Mouse (Mus musculus) limb, embryonic 12.5 days (tissue): ENCODE data around the gene Gm8439. TPM values are rescaled to one million over a fixed set of nuclear protein-coding genes. Genes with fewer than 3 reads are reported as not detected.
"Not testable (repeated sequence)": the region's sequence is repeated elsewhere in the genome, so short reads cannot be mapped to it uniquely, and the experiment has no call there.

ENCODE experiments used
- ATAC-seq: fragments of 200-750 bp; cut with Nextera tagmentation; 2 replicates; pipeline ENCODE4 v1.8.0; 2017; ENCODE audit warnings: low read depth, moderate TSS enrichment; ENCODE audit not compliant: insufficient number of reproducible peaks, insufficient read depth, low FRiP score, low TSS enrichment
- H3K27ac ChIP-seq: fragments of 300-500 bp; sonication (generic); 2 replicates; pipeline ENCODE4 v1.5.1; 2016; ENCODE audit warnings: mild to moderate bottlenecking, moderate library complexity
- H3K27me3 ChIP-seq: fragments of 300-500 bp; sonication (generic); 2 replicates; pipeline ENCODE4 v1.6.1; 2016; ENCODE audit warnings: mild to moderate bottlenecking, moderate library complexity
- H3K36me3 ChIP-seq: fragments of 300-500 bp; sonication (generic); 2 replicates; pipeline ENCODE4 v1.6.1; 2016; ENCODE audit warnings: mild to moderate bottlenecking, moderate library complexity
- H3K4me1 ChIP-seq: fragments of 300-500 bp; sonication (generic); replicated peaks from 2 replicates; pipeline ENCODE4 v1.6.1; 2016
- H3K4me2 ChIP-seq: fragments of 300-500 bp; sonication (generic); 2 replicates; pipeline ENCODE4 v1.6.1; 2016; ENCODE audit warnings: mild to moderate bottlenecking, moderate library complexity
- H3K4me3 ChIP-seq: fragments of 300-500 bp; sonication (generic); replicated peaks from 2 replicates; pipeline ENCODE4 v1.5.1; 2016; ENCODE audit warnings: mild to moderate bottlenecking
- H3K9ac ChIP-seq: fragments of 300-500 bp; sonication (generic); replicated peaks from 2 replicates; pipeline ENCODE4 v1.6.1; 2016; ENCODE audit warnings: mild to moderate bottlenecking, moderate library complexity
- H3K9me3 ChIP-seq: fragments of 300-500 bp; sonication (generic); 2 replicates; pipeline ENCODE4 v1.6.1; 2016; ENCODE audit warnings: mild to moderate bottlenecking, moderate library complexity
- WGBS: fragments of 180-500 bp; shearing (Covaris S2); methylation state at CpG from one replicate; pipeline ENCODE4 v1.1.7; 2016; 5-methylcytosine and 5-hydroxymethylcytosine counted together
- polyA plus RNA-seq: library from polyadenylated mRNA; unstranded; fragments of >200 nt; fragmentation: Nextera tagmentation; extraction: Ambion mirVana; gene quantifications from 2 replicates; pipeline ENCODE4 v1.2.1, GENCODE M21; 2016

Gene Gm8439
- polyA plus RNA-seq, 1 experiment from 2014 or later: not detected

DNA sequence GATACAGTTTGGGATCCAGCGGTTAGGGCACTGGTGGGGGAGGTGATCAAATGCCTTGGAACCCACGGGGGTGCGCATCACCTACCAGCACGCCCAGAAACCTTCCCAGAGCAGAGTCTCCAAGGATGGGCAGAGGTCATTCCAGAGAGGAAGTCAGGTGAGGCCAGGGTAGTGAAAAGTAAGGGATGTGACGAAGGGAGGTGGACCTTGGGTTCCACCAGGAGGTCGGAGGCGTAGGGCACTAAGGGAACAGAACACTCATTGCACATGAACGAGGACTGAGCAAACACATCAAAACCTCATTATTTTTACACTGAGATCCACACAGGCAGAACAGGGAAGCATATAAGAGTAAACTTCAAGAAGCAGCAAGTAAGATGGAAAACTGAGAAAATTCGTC is 6.8 kb upstream of the Gm8439 start:
- H3K27me3 ChIP-seq: no peaks in the 10 kb centered on the region; the same call in none of the 2 replicates

DNA sequence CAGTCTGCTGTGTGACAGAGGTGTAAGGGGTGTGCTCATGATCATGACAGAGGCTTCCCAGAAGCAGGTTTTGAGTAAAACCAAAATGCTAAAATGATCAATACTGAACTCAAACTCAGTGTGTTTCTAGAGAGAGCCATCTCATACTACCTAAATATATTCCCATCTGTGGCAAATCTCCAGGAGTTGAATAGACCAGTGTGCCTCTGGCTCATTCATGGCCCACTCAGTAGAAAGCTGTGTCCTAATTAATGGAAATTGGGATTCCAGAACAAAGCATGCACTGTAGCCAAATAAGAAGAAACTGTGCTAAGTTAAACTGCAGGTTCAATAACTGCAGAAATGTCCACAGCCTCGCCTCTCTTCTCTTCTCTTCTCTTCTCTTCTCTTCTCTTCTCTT is 1.6 kb upstream of the Gm8439 start:
- H3K4me3 ChIP-seq: no peak overlapping the region
- peaks cover 4% of the 10 kb centered on the region; the same call in 1 of the 2 replicates for H3K4me1 ChIP-seq
- peaks cover 22% of the 10 kb centered on the region for H3K27me3 ChIP-seq
- H3K9ac ChIP-seq: no peak overlapping the region
- 48% methylated on average over 1 of the region's 1 CpGs for WGBS
- H3K9me3 ChIP-seq: no peaks in the 10 kb centered on the region
- no peak overlapping the region for H3K27ac ChIP-seq
- H3K4me2 ChIP-seq: no peak overlapping the region
- H3K36me3 ChIP-seq: no peaks in the 10 kb centered on the region
- no peak for ATAC-seq

More for the DNA sequence above, 6.8 kb upstream of the Gm8439 start:
- ATAC-seq: no peak
- Histone ChIP-seq H3K4me1 (no peaks in the 10 kb centered on the region), H3K9ac (no peak overlapping the region), H3K27ac (no peak overlapping the region), H3K36me3 (no peaks in the 10 kb centered on the region), H3K4me2 (no peak overlapping the region), H3K4me3 (no peak overlapping the region), H3K9me3 (no peaks in the 10 kb centered on the region)
- WGBS: 78% methylated on average over 9 of the region's 9 CpGs

DNA sequence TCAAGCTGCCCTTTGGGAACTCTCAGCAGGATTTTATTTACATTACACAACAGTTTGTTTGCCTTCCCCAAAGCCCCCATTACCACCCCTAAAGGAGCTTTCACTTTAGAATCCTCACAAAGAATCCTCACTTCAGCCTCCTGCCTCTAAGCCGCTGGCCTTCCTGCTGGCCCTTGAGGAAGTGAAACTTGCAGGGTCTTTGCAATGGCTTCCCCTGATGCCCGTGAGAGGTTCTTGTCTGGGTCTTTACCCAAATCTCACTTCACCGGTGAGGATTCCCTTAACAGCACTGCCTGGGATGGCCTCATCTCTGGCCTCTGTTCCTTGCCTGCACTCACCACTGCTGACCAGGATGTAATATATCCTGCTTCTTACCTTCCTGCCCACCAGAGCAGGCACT is 525 bp downstream of the Gm8439 start:
- H3K4me2 ChIP-seq: no peak overlapping the region
- WGBS: 12% methylated on average over 3 of the region's 3 CpGs

DNA sequence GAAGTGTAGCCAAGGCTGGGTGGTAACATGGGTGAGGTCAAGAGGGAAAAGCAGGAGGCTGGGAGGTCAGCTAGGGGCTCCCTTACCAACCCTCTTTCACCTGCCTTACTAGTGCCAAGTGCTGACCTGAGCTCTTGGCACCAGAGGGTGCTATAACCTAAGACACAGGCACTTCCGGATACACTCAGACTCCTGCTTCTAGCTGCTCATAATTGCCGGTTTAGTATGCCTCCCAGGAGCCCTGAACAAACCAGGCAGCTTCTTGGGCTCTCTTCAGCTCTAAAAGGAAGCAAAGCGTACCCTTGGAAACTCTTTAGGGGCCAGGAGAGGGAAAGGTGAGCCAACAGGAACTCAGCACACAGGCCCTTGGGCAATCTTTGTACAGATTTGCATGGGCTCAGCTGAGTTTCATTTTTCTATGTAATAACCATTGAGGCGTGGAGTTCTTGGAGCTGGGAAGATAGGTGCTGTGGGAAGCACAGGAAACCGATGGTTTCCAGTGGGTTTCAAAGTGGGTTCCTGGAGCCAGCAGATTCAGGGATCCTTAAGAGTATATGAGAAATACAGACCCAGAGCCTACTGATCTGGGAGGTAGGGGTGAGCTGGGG is 1.4 kb downstream of the Gm8439 start:
- Histone ChIP-seq H3K4me2 (no peak overlapping the region), H3K9me3 (no peaks in the 10 kb centered on the region)

More for the DNA sequence above, 525 bp downstream of the Gm8439 start:
- Histone ChIP-seq H3K9ac (no peak overlapping the region), H3K36me3 (no peaks in the 10 kb centered on the region), H3K27me3 (peaks cover 22% of the 10 kb centered on the region), H3K4me1 (peaks cover 4% of the 10 kb centered on the region; the same call in 1 of the 2 replicates), H3K9me3 (no peaks in the 10 kb centered on the region), H3K4me3 (no peak overlapping the region), H3K27ac (no peak overlapping the region)
- ATAC-seq: no peak

DNA sequence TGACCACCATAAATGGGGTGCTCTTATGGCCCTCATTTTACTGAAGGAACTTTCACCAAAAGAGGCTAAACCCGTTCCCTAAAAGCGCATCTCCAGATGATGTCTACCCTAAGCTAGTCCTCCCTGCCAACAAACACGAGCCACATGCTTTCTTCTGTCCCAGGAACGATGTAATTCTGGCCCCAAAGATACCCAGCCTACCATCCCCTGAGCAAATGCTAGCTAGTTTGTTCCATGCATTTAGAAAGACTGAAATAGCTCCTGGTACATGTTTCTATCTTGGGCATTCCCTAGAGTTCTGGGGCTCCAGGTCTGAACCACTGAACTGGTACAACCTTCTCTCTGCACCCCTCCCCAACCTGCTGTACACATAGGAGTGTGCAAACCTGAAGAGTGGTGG is 2.4 kb downstream of the Gm8439 start:
- H3K4me3 ChIP-seq: no peak overlapping the region
- H3K36me3 ChIP-seq: no peaks in the 10 kb centered on the region
- H3K4me2 ChIP-seq: no peak overlapping the region
- H3K27ac ChIP-seq: no peak overlapping the region
- no peak for ATAC-seq
- H3K27me3 ChIP-seq: peaks cover 22% of the 10 kb centered on the region
- no peak overlapping the region for H3K9ac ChIP-seq
- WGBS: 89% methylated on average over 4 of the region's 4 CpGs
- H3K4me1 ChIP-seq: peaks cover 4% of the 10 kb centered on the region; the same call in 1 of the 2 replicates
- H3K9me3 ChIP-seq: no peaks in the 10 kb centered on the region

More for the DNA sequence above, 1.4 kb downstream of the Gm8439 start:
- Histone ChIP-seq H3K9ac (no peak overlapping the region), H3K27ac (0 out of 2 replicates have a peak overlapping the region, but pooled peaks have one; percentile 9), H3K4me3 (no peak overlapping the region), H3K4me1 (peaks cover 4% of the 10 kb centered on the region; the same call in 1 of the 2 replicates), H3K36me3 (no peaks in the 10 kb centered on the region), H3K27me3 (peaks cover 22% of the 10 kb centered on the region)
- WGBS: 37% methylated on average over 5 of the region's 5 CpGs
- ATAC-seq: peak; percentile 81; the same call in 1 of the 2 replicates

DNA sequence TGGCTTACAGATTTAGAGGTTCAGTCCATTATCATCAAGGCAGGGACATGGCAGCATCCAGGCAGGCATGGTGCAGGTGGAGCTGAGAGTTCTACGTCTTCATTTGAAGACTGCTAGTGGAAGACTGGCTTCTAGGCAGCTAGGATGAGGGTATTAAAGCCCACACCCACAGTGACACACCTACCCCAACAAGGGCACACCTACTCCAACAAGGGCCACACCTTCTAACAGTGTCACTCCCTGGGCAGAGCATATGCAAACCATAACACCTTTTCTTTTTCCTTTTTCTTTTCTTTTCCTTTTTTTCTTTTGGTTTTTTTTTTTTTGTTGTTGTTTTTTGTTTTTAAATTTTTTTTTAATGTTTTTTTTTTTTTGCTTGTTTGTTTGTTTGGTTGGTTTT is 7.7 kb downstream of the Gm8439 start:
- not testable (repeated sequence) for H3K27ac ChIP-seq, H3K9me3 ChIP-seq, H3K4me3 ChIP-seq, H3K4me1 ChIP-seq, ATAC-seq, H3K4me2 ChIP-seq, H3K36me3 ChIP-seq, H3K27me3 ChIP-seq, H3K9ac ChIP-seq
- WGBS: 72% methylated on average over 1 of the region's 1 CpGs

DNA sequence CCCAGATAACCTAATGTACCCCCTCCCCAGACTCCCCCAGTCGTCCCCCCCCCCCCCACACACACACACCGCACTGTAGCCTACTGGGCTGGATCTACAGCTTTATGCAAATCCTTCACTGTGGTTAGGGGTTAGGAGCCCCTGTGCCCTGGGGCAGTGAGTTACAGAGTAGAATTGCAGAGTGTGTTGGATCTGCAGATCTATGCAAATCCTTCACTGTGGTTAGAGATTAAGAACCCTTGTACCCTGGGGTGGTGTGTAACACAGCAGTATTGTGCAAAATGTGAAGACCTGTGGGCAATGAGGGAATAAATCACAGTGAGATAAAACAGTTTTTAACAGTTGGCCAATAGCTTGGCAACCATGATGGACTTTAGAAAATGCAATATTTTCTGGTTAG is 10.4 kb downstream of the Gm8439 start:
- Histone ChIP-seq H3K9ac (no peak overlapping the region), H3K36me3 (no peaks in the 10 kb centered on the region)

DNA sequence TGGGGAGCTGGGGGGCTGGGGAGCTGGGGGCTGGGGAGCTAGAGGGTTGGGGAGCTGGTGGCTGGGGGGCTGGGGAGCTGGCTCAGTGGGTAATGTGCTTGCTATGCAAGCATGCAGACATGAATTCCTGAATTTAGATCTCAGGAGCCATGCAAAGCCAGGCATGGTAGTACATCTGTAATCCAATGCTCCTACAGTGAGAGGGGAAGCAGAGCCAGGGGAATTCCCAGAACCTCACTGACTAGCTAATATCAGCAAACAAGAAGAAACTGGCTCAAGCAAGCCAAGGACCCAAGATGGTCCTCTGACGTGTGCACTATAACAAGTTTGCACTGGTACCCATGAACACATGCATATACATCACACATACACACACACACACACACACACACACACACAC is 13.2 kb downstream of the Gm8439 start:
- H3K36me3 ChIP-seq: no peaks in the 10 kb centered on the region
- H3K4me1 ChIP-seq: peaks cover 8% of the 10 kb centered on the region; the same call in 1 of the 2 replicates
- no peaks in the 10 kb centered on the region for H3K27me3 ChIP-seq
- no peak overlapping the region for H3K9ac ChIP-seq
- no peak overlapping the region for H3K4me3 ChIP-seq
- no peak overlapping the region for H3K4me2 ChIP-seq
- H3K27ac ChIP-seq: no peak overlapping the region
- 80% methylated on average over 1 of the region's 1 CpGs for WGBS
- H3K9me3 ChIP-seq: no peaks in the 10 kb centered on the region
- ATAC-seq: no peak

More for the DNA sequence above, 10.4 kb downstream of the Gm8439 start:
- Histone ChIP-seq H3K27me3 (no peaks in the 10 kb centered on the region), H3K4me3 (no peak overlapping the region), H3K4me1 (no peaks in the 10 kb centered on the region; the same call in 1 of the 2 replicates), H3K9me3 (no peaks in the 10 kb centered on the region), H3K27ac (no peak overlapping the region), H3K4me2 (no peak overlapping the region)
- 12% methylated on average over 2 of the region's 2 CpGs for WGBS
- no peak for ATAC-seq

DNA sequence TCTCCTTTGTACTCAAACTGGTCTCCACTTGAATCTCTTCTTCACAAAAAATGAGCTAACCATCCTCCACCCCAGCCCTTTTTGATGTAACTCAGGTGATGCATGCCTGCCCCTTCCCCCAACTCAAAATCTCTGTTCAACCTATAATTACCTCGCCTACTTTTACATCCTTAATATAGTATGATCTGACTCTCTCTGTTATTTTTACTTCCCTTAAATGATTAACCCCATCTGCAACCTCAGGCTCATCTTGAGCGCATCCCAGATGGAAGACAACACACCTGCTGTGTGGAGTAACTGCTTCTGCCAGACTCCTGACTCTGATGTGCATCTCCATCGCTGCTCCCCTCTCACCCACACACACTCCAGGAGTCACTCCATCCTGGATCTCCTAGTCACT is 14.1 kb downstream of the Gm8439 start:
- Histone ChIP-seq H3K4me3 (no peak overlapping the region), H3K9ac (no peak overlapping the region), H3K4me1 (peaks cover 8% of the 10 kb centered on the region; the same call in 1 of the 2 replicates), H3K27me3 (no peaks in the 10 kb centered on the region), H3K36me3 (no peaks in the 10 kb centered on the region), H3K9me3 (no peaks in the 10 kb centered on the region), H3K4me2 (no peak overlapping the region), H3K27ac (no peak overlapping the region)
- whole genome bisulfite sequencing: 75% methylated on average over 3 of the region's 3 CpGs
- ATAC-seq: no peak

DNA sequence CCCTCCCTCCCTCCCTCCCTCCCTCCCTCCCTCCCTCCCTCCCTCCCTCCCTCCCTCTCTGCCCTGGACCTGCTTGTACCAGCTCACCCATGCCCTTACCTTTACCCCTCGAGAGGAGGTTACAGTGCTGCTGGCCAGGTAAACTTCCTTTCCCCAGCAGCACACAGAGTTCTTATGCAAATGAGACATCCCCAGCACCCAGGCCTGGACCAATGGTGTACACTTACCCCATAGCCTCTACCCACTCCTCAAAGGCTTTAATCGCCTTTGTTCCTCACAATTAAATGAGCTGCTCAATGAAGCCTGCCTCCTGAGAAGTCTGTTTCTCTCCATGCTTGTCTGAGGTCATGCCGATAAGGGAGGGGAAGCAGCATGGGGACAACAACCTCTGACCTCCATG is 18.4 kb downstream of the Gm8439 start:
- Histone ChIP-seq H3K9ac (no peak overlapping the region), H3K36me3 (no peaks in the 10 kb centered on the region), H3K4me1 (0 out of 2 replicates have a peak, but pooled peaks cover 8% of the 10 kb centered on the region), H3K27ac (no peak overlapping the region), H3K27me3 (no peaks in the 10 kb centered on the region), H3K4me2 (no peak overlapping the region), H3K9me3 (no peaks in the 10 kb centered on the region; the same call in 1 of the 2 replicates), H3K4me3 (no peak overlapping the region)
- ATAC-seq: no peak
- WGBS: 53% methylated on average over 3 of the region's 3 CpGs

DNA sequence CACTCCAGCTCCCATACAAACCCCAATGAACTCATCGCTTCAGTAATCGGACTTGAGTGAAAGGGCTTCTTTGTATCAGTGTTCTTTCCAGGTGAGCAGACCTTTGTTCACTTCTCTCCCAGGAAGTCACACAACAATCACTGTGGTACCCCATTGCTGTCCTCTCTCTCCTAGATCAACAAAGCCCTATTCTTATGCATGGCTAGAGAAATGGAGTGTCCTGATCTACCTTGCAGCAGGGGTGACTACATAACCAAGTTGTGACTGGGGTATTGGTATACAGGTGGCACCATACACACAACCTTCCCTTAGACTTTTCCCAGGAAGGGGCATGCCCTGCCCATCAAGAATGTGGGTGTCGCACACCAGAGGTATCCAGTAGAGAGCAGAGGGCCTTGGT is 22.5 kb downstream of the Gm8439 start:
- Histone ChIP-seq H3K9ac (no peak overlapping the region), H3K27ac (no peak overlapping the region), H3K4me2 (no peak overlapping the region), H3K36me3 (no peaks in the 10 kb centered on the region), H3K4me3 (no peak overlapping the region), H3K27me3 (no peaks in the 10 kb centered on the region), H3K9me3 (no peaks in the 10 kb centered on the region; the same call in 1 of the 2 replicates), H3K4me1 (0 out of 2 replicates have a peak, but pooled peaks cover 7% of the 10 kb centered on the region)
- 92% methylated on average over 3 of the region's 3 CpGs for WGBS
- no peak for ATAC-seq
